ENCODE assay signal across 29 mouse cellular contexts in the genomic region with DNA sequence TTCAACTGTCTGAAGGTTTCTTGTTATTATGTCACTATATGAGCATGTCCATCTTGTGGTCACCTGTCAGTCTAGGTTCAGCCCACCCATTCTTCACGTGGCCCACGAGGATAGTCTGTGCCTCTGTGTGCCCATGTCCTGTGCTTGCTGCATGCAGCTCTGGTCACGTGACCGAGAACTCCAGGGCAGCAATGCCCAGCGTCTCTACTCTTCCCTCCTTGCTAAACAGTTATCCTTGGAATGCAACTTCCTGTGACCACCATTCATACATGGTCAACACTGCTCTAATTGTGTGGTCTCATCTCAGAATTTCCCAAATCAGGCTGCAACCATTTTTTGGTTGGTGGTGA. TPM values are rescaled to one million over a fixed set of nuclear protein-coding genes. Genes with fewer than 3 reads are reported as not detected.
"Had no signal": no experiment of that assay in that cellular context is flagged by ENCODE, and none has a peak within 500 bp of the region (broad histone marks: within the 10 kb centered on the region; RNA-seq: fewer than 3 reads in every experiment).

No protein-coding gene starts in this region.

- DNase-seq: left cerebral cortex, postnatal 4 days; liver; liver, embryonic 13.5 days; liver, postnatal 0 days; lung, embryonic 14.5 days; lung, postnatal 10 days; lung, postnatal 14 days; lung, postnatal 4 days had no signal

- H3K27me3 ChIP-seq: limb, embryonic 12.5 days; limb, embryonic 13.5 days; lung, embryonic 15.5 days; midbrain, embryonic 12.5 days; midbrain, embryonic 13.5 days; midbrain, embryonic 15.5 days; neural tube, embryonic 12.5 days had no signal

- H3K4me2 ChIP-seq: limb, embryonic 12.5 days; limb, embryonic 13.5 days; limb, embryonic 15.5 days; liver, embryonic 11.5 days; liver, embryonic 12.5 days; liver, embryonic 13.5 days; liver, embryonic 15.5 days; lung, embryonic 14.5 days; lung, embryonic 15.5 days; midbrain, embryonic 11.5 days; midbrain, embryonic 12.5 days; midbrain, embryonic 13.5 days; midbrain, embryonic 15.5 days; neural tube, embryonic 12.5 days had no signal

- H3K4me3 ChIP-seq: left cerebral cortex, adult 2 months; limb, embryonic 10.5 days; limb, embryonic 12.5 days; limb, embryonic 13.5 days; limb, embryonic 15.5 days; liver, embryonic 12.5 days; liver, embryonic 13.5 days; liver, embryonic 15.5 days; lung, embryonic 15.5 days; megakaryocyte, embryonic 14.5 days; midbrain, embryonic 10.5 days; midbrain, embryonic 12.5 days; midbrain, embryonic 13.5 days; midbrain, embryonic 15.5 days; neural tube, embryonic 12.5 days had no signal

RNA-seq across cellular contexts. Expression of gene Dok7, which starts 33.0 kb away (rescaled TPM):
- total RNA-seq: liver, adult 2 months; megakaryocyte, adult 5-6 weeks; megakaryocyte-erythroid progenitor cell, adult 5-6 weeks; monocyte, adult 5-6 weeks had no signal
- polyA plus RNA-seq: liver, adult 2 months; liver, embryonic 12.5 days had no signal

RNA-seq across cellular contexts. Expression of gene Hgfac, which starts 48.3 kb away (rescaled TPM):
- total RNA-seq: monocyte, adult 5-6 weeks had no signal
- polyA plus RNA-seq: macrophage had no signal
